Mouse (Mus musculus): ENCODE measurements around the gene Hist1h1d. TPM values are rescaled to one million over a fixed set of nuclear protein-coding genes. Genes with fewer than 3 reads are reported as not detected.
"Not testable (repeated sequence)": the region's sequence is repeated elsewhere in the genome, so short reads cannot be mapped to it uniquely, and the experiment has no call there.

Hist1h1d gene
- polyA plus RNA-seq, 1 experiment from 2014 or later, result 0.51 TPM

DNA sequence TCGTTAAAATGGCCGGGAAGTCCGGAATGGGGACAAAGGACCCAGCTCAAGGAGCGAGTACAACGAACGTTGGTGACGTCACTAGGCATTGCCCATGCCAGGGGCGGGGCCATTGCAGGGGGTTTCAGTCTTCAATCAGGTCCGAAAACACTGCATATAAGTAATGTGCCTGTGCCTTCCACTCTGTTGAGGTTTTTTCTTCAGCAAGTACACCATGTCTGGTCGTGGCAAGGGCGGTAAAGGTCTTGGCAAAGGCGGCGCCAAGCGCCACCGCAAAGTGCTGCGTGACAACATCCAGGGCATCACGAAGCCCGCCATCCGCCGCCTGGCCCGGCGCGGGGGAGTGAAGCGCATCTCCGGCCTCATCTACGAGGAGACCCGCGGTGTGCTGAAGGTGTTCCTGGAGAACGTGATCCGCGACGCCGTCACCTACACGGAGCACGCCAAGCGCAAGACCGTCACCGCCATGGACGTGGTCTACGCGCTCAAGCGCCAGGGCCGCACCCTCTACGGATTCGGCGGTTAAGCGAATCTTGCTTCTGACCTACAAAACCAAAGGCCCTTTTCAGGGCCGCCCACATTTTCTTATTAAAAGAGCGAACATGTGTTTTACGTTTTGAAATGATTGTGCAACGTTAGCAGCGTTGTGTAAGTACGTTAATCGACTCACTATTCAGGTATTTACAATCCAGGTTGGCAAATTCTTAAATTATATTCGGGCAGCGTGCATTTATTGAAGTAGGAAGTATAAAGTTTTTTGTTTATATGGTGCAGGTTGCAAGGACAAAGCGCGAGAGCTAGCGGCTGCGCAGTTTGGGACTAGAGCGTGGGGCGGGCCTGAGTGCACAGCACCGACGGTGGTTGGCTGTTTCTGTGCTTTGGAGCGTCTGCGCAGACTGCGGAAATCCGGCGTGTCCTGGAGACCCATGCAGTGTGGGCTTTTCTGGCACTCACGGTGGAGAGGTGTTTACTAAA, 21.9 kb upstream of the Hist1h1d start, which contains the start of gene Hist1h4h:
TSS of gene Hist1h4h (plus strand) at position 150 of the 975 bp plus-strand sequence.
- peak; percentile 60 for ATAC-seq
- H3K36me3 ChIP-seq (replicated peaks; ENCODE audit: insufficient read depth, low read length), result no peaks in the 10 kb centered on the region
- no peaks in the 10 kb centered on the region for H3K27me3 ChIP-seq (ENCODE audit: insufficient read depth, low read length)
- under 1% methylated on average over 54 of the region's 70 CpGs for WGBS (ENCODE audit: insufficient replicate concordance)
- H3K4me2 ChIP-seq (ENCODE audit: low read depth, low read length), result peak within 1 kb of the TSS; percentile 80
- H3K27ac ChIP-seq (ENCODE audit: low read depth), result peak within 1 kb of the TSS; percentile 99
- H3K9ac ChIP-seq (replicated peaks), result peak within 1 kb of the TSS; percentile 87
- TF ChIP-seq CTCF (IDR thresholded peaks at IDR 0.05; ENCODE audit: low read depth) (no peak), EP300 (IDR thresholded peaks at IDR 0.05; ENCODE audit: low read depth) (peak; percentile 92)
- no peaks in the 10 kb centered on the region for H3K9me3 ChIP-seq (ENCODE audit: low read length)
- peak; percentile 95 for DNase-seq
- H3K4me1 ChIP-seq (ENCODE audit: insufficient read depth), result peaks cover 19% of the 10 kb centered on the region
- peak within 1 kb of the TSS; percentile 66 for H3K4me3 ChIP-seq (ENCODE audit: low read depth, low read length)

DNA sequence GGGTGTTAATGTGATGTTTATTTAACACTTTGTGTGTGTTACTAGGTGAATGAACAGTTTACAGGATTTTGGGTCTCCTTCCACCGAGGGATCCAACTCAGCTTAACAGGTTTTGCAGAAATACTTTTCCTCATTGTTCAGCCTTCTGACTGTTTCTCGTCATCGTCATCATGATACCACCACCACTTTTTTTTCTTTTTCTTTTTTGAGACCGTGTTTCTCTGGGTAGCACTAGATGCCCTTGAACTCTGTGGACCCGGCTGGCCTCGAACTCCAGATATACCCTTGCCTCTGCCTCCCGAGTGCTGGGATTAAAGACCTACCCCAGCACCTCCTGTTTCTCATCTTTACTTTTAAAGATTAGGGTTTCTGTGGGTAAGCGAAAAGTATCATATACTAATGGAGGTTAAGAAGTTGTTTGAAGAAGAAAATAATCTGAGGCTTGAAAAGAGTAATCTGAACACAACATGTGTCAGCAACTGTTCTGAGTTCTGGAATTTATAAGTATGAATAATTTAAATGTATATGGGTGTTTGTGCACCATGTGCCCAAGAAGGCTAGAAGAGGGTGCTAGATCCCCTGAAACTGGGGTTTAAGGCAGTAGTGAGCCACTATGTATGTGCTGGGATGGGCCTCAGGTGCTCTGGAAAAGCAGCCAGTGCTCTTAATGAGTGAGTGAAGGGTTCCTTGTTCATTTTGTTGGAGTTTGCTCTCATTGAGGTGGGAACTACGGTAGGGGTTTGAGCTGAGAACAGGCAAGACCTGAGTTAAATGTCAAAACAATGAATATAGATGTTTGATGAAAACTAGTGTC, 20.6 kb upstream of the Hist1h1d start:
- TF ChIP-seq CTCF (IDR thresholded peaks at IDR 0.05; ENCODE audit: low read depth), result no peak
- no peak for TF ChIP-seq EP300 (IDR thresholded peaks at IDR 0.05; ENCODE audit: low read depth)
- Histone ChIP-seq H3K36me3 (replicated peaks; ENCODE audit: insufficient read depth, low read length) (no peaks in the 10 kb centered on the region), H3K4me1 (ENCODE audit: insufficient read depth) (peaks cover 20% of the 10 kb centered on the region), H3K9ac (replicated peaks) (peak overlapping the region; percentile 87), H3K9me3 (ENCODE audit: low read length) (no peaks in the 10 kb centered on the region), H3K4me3 (ENCODE audit: low read depth, low read length) (peak overlapping the region; percentile 66), H3K27ac (ENCODE audit: low read depth) (peak overlapping the region; percentile 99), H3K27me3 (ENCODE audit: insufficient read depth, low read length) (no peaks in the 10 kb centered on the region), H3K4me2 (ENCODE audit: low read depth, low read length) (peak overlapping the region; percentile 80)
- WGBS (ENCODE audit: insufficient replicate concordance), result 16% methylated on average over 9 of the region's 9 CpGs
- DNase-seq, result peak; percentile 38
- no peak for ATAC-seq

DNA sequence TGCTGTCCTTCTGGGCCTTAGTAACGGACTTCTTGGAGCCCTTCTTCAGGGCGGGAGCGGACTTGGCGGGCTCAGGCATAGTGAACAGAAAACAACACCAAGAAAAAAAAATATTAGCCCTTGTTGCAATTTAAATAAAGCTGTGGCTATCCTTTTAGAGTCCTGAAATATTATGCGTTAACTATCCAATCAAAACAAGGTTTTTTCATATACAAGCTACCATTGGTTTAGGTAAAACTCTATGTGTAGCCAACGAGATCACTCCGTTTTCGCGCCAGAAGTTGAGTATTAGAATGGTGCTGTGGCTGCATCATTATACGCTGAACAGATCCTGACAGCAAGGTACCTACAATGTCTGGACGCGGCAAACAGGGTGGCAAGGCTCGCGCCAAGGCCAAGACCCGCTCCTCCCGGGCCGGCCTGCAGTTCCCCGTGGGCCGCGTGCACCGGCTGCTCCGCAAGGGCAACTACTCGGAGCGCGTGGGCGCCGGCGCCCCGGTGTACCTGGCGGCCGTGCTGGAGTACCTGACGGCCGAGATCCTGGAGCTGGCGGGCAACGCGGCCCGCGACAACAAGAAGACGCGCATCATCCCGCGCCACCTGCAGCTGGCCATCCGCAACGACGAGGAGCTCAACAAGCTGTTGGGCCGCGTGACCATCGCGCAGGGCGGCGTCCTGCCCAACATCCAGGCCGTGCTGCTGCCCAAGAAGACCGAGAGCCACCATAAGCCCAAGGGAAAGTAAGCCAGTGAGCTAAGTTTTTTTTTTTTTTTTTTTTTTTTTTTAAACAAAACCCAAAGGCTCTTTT, 19.3 kb upstream of the Hist1h1d start, which contains the start of gene Hist1h2af:
TSS of gene Hist1h2af (plus strand) at position 347 of the 808 bp plus-strand sequence.
- not testable (repeated sequence) for H3K36me3 ChIP-seq (replicated peaks; ENCODE audit: insufficient read depth, low read length); H3K27me3 ChIP-seq (ENCODE audit: insufficient read depth, low read length); H3K9me3 ChIP-seq (ENCODE audit: low read length)
- peaks cover 20% of the 10 kb centered on the region for H3K4me1 ChIP-seq (ENCODE audit: insufficient read depth)
- 0% methylated on average over 23 of the region's 53 CpGs for WGBS (ENCODE audit: insufficient replicate concordance)
- peak within 1 kb of the TSS; percentile 80 for H3K4me2 ChIP-seq (ENCODE audit: low read depth, low read length)
- peak; percentile 51; the same call in 1 of the 2 replicates for TF ChIP-seq EP300 (IDR thresholded peaks at IDR 0.05; ENCODE audit: low read depth)
- H3K27ac ChIP-seq (ENCODE audit: low read depth), result peak within 1 kb of the TSS; percentile 99
- peak within 1 kb of the TSS; percentile 66 for H3K4me3 ChIP-seq (ENCODE audit: low read depth, low read length)
- peak within 1 kb of the TSS; percentile 87 for H3K9ac ChIP-seq (replicated peaks)
- ATAC-seq (peak; percentile 33), DNase-seq (peak; percentile 83)

DNA sequence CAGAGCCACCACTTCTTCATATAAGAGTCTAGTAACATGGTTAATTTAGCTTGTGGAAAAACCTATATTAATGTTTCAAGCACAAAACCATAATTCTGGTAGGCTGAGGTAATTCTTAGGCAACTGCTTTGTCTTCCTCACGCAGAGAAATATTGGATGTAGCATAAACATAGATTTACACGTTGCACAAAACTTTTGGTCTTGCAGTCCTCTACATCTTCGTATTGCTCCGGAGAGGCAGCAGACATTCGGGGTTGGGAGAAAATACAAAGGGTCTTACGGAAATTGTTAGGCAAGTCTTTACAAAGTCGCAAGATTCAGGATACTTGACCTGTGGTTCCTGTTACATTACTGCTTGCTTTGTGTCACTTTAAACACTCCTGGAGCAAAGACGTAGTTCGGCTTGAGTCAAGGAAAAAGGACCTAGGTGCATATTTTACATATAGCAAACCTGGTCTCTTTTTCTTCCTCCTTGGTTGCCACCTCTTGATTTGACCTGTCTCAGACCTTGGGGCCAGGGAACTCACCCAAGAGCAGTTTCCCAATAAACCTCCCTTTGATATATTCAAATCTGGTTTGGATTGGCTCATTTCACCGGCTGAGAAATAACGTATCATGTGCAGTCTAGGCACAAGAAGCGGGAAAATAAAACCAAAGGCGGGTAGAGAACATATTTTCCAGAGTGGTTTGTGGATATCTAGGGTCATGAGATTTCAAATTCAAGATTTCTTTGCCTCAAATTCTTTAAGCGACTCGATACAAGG, 18.5 kb upstream of the Hist1h1d start:
- H3K4me2 ChIP-seq (ENCODE audit: low read depth, low read length), result peak overlapping the region; percentile 80
- TF ChIP-seq EP300 (IDR thresholded peaks at IDR 0.05; ENCODE audit: low read depth) (no peak; the same call in none of the 2 replicates), CTCF (IDR thresholded peaks at IDR 0.05; ENCODE audit: low read depth) (no peak)
- peak overlapping the region; percentile 87 for H3K9ac ChIP-seq (replicated peaks)
- DNase-seq (peak; percentile 47), ATAC-seq (peak; percentile 40)
- H3K27me3 ChIP-seq (ENCODE audit: insufficient read depth, low read length), result no peaks in the 10 kb centered on the region
- WGBS (ENCODE audit: insufficient replicate concordance), result under 1% methylated on average over 15 of the region's 15 CpGs
- peak overlapping the region; percentile 99 for H3K27ac ChIP-seq (ENCODE audit: low read depth)
- H3K36me3 ChIP-seq (replicated peaks; ENCODE audit: insufficient read depth, low read length), result no peaks in the 10 kb centered on the region
- peak overlapping the region; percentile 66 for H3K4me3 ChIP-seq (ENCODE audit: low read depth, low read length)
- H3K9me3 ChIP-seq (ENCODE audit: low read length), result no peaks in the 10 kb centered on the region
- peaks cover 20% of the 10 kb centered on the region for H3K4me1 ChIP-seq (ENCODE audit: insufficient read depth)
